Mouse (Mus musculus): ENCODE measurements at regions not wholly inside any gene's neighbourhood (a gene's known extent, or its start where the extent isn't known, plus 50 kb on each side); places are given as distances from the start of the nearest gene placed in this dataset.

- DNase-seq (ENCODE audit: low read depth, low spot score): no peak
Measured at GRCm38 (mm10) chr14:114857689-114858088, 234.3 kb upstream of the Gpc5 start.

- DNase-seq (ENCODE audit: low read depth, low spot score): no peak
Measured at GRCm38 (mm10) chr14:114863585-114863984, 228.4 kb upstream of the Gpc5 start.

GRCm38 (mm10) chr14:114864102-114864501, 227.9 kb upstream of the Gpc5 start:
- no peak for DNase-seq (ENCODE audit: low read depth, low spot score)

DNA sequence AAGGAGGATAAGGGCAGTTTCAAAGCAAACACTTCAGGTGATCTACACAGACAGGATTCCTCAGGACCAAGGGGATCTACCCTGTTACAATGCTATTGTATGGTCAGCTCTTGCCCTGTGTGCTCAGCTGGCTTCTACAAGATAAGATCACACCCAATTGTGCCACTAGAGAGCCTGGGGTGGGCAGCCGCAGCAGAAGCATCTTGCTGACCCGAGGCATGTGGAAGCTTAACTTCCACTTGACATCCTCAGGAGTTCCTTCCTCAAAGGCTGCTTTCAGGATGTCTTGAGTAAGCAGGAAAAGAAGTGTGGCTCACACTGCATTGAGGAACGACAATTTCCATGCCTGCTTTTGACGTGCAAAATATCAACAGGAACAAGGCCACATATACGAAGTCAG, 222.8 kb upstream of the Gpc5 start:
- no peak for DNase-seq (ENCODE audit: low read depth, low spot score)

GRCm38 (mm10) chr14:114875101-114875500, 216.9 kb upstream of the Gpc5 start:
- no peak for DNase-seq (ENCODE audit: low read depth, low spot score)

GRCm38 (mm10) chr14:114876427-114876826, 215.6 kb upstream of the Gpc5 start:
- no peak for DNase-seq (ENCODE audit: low read depth, low spot score)

- no peak for DNase-seq (ENCODE audit: low read depth, low spot score)
Measured at GRCm38 (mm10) chr14:114877477-114877876, 214.5 kb upstream of the Gpc5 start.

DNA sequence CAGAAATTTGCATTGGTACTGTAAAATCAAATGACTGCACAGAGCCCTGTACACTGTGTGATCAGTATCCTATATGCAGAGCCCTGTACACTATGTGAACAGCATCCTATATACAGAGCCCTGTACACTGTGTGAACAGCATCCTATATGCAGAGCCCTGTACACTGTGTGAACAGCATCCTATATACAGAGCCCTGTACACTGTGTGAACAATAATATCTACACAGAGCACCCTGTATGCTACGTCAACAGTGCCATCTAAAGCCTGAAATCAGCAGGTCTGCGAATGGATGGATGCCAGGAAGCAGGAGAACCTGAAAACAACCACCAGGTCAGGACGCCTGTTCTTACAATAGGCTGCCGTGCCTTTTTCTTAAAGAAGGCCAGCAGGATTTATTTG, 211.7 kb upstream of the Gpc5 start:
- no peak for DNase-seq (ENCODE audit: low read depth, low spot score)

- DNase-seq (ENCODE audit: low read depth, low spot score): no peak
Measured at GRCm38 (mm10) chr14:114904109-114904508, 187.9 kb upstream of the Gpc5 start.

GRCm38 (mm10) chr14:114912271-114912670, 179.7 kb upstream of the Gpc5 start:
- no peak for DNase-seq (ENCODE audit: low read depth, low spot score)

GRCm38 (mm10) chr14:114913238-114913637, 178.8 kb upstream of the Gpc5 start:
- peak; percentile 2 for DNase-seq (ENCODE audit: low read depth, low spot score)

- DNase-seq (ENCODE audit: low read depth, low spot score): peak; percentile 31
Measured at GRCm38 (mm10) chr14:114945744-114946143, 146.3 kb upstream of the Gpc5 start.

DNA sequence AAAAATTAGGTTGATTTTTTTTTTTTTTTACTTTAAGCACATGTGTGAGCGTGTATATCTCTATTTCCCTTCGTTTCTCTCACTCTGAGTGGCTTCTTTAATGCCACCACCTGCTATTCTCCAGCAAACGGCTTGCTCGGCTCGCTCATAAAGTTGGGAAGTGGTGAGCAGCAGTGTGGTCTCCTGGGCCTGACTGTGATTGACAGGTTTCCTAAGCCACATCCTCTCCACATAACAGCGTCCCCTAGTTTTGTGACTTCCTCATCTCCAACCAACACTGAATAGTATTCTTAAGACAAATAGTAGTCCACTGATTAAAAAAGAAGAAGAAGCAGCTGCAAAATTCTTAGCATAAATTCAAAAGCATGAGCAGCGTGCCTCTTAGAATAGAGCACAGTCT, 145.7 kb upstream of the Gpc5 start:
- peak; percentile 18 for DNase-seq (ENCODE audit: low read depth, low spot score)

- peak; percentile 39 for DNase-seq (ENCODE audit: low read depth, low spot score)
Measured at GRCm38 (mm10) chr14:114948341-114949155, 143.5 kb upstream of the Gpc5 start.

GRCm38 (mm10) chr14:114949156-114949496, 142.9 kb upstream of the Gpc5 start:
- DNase-seq (ENCODE audit: low read depth, low spot score): no peak

DNA sequence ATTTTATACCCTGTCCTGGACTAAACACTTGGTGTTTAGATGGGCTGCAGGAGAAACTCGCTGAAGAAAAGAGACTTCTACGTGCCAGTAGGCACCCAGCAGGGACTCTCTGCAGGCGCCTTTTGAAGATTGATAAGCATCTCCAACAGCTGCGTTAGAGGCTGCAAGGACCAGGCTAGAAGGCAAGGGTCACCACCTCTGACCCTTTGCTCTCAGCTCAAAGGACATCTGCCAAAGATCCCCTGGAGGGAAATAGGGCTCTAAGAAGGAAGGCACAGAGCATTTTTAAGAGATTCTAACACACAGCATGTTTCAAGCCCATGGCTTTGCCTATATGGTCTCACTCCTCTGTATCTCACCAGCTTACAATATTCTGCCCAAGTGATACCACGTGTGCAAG, 139.7 kb upstream of the Gpc5 start:
- DNase-seq (ENCODE audit: low read depth, low spot score): no peak

- DNase-seq (ENCODE audit: low read depth, low spot score): no peak
Measured at GRCm38 (mm10) chr14:114953070-114953665, 138.8 kb upstream of the Gpc5 start.

GRCm38 (mm10) chr14:114954287-114954686, 137.7 kb upstream of the Gpc5 start:
- DNase-seq (ENCODE audit: low read depth, low spot score): no peak

DNA sequence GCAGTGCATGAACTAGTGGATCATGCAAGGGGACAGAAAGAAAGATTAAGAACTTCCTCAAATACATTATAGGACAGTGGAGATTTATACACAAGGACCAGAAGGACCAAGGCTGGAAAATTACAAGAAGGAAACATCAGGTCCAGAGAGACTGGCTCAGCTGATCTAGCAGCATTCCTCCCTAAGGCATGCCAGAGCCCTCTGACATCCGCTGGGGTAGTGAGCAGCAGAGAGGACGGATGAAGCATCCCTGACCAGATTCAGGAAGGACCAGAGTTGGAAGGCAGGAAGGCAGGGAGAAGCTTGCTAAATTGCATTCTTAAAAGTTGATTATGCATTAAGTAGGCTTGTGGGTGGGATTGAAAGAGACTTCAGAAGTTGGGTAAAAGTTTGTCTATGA, 136.4 kb upstream of the Gpc5 start:
- no peak for DNase-seq (ENCODE audit: low read depth, low spot score)

DNA sequence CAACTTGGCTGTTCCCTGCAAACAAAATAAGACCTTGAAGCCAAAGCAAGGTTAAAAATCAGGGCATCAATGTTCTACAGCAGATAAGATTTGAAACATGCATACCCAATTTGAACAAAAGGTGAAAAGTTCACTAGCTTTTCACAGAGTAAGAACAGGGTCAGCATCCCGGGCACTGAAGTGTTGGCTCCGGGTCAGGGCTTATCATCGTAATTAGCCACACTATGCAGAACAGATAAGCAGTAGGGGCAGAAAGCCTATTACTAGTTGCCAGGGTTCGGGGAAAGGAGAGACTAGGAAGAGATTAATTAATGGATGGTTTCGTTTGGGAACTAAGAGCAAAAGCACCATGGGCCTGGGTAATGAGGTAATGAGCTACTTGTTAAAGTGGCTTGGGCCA, 131.7 kb upstream of the Gpc5 start:
- no peak for DNase-seq (ENCODE audit: low read depth, low spot score)

DNA sequence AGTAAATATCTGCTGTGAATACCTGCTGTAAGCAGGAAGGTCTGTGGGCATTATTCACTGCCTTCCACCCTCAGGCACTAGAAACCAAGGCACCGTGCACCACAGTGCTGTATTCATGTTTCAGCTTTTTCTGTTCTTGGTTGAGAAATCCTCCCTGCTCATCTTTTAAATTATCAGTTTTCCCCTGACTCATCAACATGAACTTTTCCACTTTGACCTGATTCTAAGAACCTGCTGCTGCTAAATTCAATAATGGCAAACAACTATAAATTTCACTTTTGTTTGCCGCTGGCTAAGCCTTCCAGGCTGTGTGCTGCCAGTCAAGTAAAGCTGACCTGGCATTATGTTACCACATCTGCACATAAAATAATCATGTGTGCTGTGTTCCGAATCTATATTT, 126.1 kb upstream of the Gpc5 start:
- DNase-seq (ENCODE audit: low read depth, low spot score): no peak

GRCm38 (mm10) chr14:114969020-114969419, 123.0 kb upstream of the Gpc5 start:
- DNase-seq (ENCODE audit: low read depth, low spot score): no peak

GRCm38 (mm10) chr14:114981120-114981519, 110.9 kb upstream of the Gpc5 start:
- DNase-seq (ENCODE audit: low read depth, low spot score): peak; percentile 9

All from CD4-positive, CD25-positive, alpha-beta regulatory T cell, adult 2 months (primary cell).